ENCODE assay signal across 8 mouse cellular contexts in the genomic region with DNA sequence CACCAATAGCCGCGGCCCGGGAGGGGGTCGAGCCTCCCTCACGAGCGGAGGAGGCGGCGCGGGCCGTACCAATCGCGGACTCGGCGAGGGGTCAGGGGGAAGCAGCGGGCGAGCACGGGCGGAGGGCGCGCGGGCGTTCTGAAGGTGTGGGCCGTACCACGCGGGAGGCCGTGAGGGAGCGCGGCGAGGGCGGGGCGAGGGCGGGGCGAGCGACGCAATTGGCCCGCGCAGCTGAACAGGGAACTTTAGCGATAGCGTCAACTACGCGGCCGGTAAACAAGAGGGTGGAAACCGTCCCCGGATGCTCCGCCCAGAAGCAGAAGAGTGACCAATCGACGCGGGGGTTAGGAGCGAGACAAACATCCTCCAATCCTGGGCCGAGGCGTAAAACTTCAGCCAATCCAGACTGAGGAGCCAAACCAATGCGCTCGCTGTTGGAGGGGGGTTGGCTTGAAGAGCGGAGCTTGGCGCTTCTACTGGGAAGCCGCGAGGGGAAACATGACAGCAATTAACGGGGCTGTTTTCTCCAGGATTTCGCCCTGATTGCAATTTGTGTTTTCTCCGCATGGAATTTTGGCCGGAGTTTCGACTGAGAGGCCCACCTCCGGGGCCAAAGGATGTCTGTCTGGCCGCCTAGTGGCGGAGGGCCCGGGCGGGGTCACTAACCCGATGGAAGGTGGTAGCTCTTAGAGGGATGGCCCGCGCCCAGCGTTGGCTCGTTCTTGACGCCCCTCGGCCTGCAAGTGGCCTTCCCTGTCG. TPM values are rescaled to one million over a fixed set of nuclear protein-coding genes. Genes with fewer than 3 reads are reported as not detected.
A peak's percentile ranks its signal among the peaks of the same experiment; 100 is the strongest.
DNase-seq lines count a peak whose midpoint lies in the region; ATAC-seq lines count a peak whose summit lies in the region.

Gene Rmnd5a, minus strand, starts transcription at position 146 of the 759 bp plus-strand sequence.

- peaks cover 40% of the 10 kb centered on the region for H3K79me2 ChIP-seq in macrophage (ENCODE audit: inconsistent target)

- H3K9ac ChIP-seq in hindbrain, embryonic 16.5 days (ENCODE audit: low read depth, low read length): peak within 1 kb of the TSS; percentile 96

- H3K4me3 ChIP-seq in hindbrain, embryonic 16.5 days (ENCODE audit: low read length): peak within 1 kb of the TSS; percentile 94
- peak within 1 kb of the TSS; percentile 56 for H3K4me3 ChIP-seq in macrophage (ENCODE audit: inconsistent target)

- DNase-seq in WW6 (ENCODE audit: low read depth, low spot score): peak; percentile 94
- DNase-seq in cerebellum, postnatal 4 days (ENCODE audit: low spot score in 2 of 2): peak; percentile 98 to 99
- peak; percentile 99 for DNase-seq in gastrocnemius, adult 18-20 months (ENCODE audit: low spot score)
- peak; percentile 97 for DNase-seq in left cerebral cortex, adult 18-20 months (ENCODE audit: low spot score in 2 of 2)
- peak; percentile 99 for DNase-seq in right cerebral cortex, adult 18-20 months
- peak; percentile 97 for DNase-seq in urinary bladder, postnatal 10 days (ENCODE audit: low spot score)

- peak; percentile 99 for ATAC-seq in hindbrain, embryonic 16.5 days

- no peaks in the 10 kb centered on the region for H3K36me3 ChIP-seq in hindbrain, embryonic 16.5 days (ENCODE audit: control insufficient read depth, insufficient read depth, low read length)
- H3K36me3 ChIP-seq in macrophage (ENCODE audit: inconsistent target): no peaks in the 10 kb centered on the region

- WGBS in hindbrain, embryonic 16.5 days: under 1% methylated on average over 75 of the region's 75 CpGs
- under 1% methylated on average over 69 of the region's 75 CpGs for WGBS in macrophage (ENCODE audit: missing documents)

- peak within 1 kb of the TSS; percentile 97 for H3K27ac ChIP-seq in hindbrain, embryonic 16.5 days (ENCODE audit: low read depth, low read length)
- peak within 1 kb of the TSS; percentile 94 for H3K27ac ChIP-seq in macrophage

- no peaks in the 10 kb centered on the region for H3K27me3 ChIP-seq in hindbrain, embryonic 16.5 days (replicated peaks; ENCODE audit: control insufficient read depth, insufficient read depth, low read length)

- peak within 1 kb of the TSS; percentile 92 for H3K4me2 ChIP-seq in hindbrain, embryonic 16.5 days (ENCODE audit: low read length)

- no peaks in the 10 kb centered on the region for H3K9me3 ChIP-seq in hindbrain, embryonic 16.5 days (ENCODE audit: control insufficient read depth, low read length)

- H3K4me1 ChIP-seq in hindbrain, embryonic 16.5 days (ENCODE audit: control insufficient read depth, insufficient read depth, low read depth, low read length): peaks cover 28% of the 10 kb centered on the region

RNA-seq across cellular contexts. Expression of gene Rmnd5a, which starts in this region (rescaled TPM):
- 100 to 1,000 TPM; 128 to 132 TPM for total RNA-seq in gastrocnemius, adult 18-20 months (2021)
- polyA plus RNA-seq in hindbrain, embryonic 16.5 days (2015; fragmentation: Nextera tagmentation; extraction: Ambion mirVana): 7.7 and 8.1 TPM in 2 replicates
- total RNA-seq in left cerebral cortex, adult 18-20 months (2021): 100 to 1,000 TPM in 1 of 2 experiments, 10 to 100 TPM in 1; 99.0 to 106 TPM
- total RNA-seq in macrophage (2018; cell fraction: chromatin; rRNA removed): 10 to 100 TPM; 11.0 to 46.7 (median 34.3) TPM
- total RNA-seq in macrophage (2018; cell fraction: cytosol; rRNA removed): 10 to 100 TPM; 26.0 to 66.8 (median 38.5) TPM
- 10 to 100 TPM; 17.2 to 80.8 (median 38.7) TPM for total RNA-seq in macrophage (2018; cell fraction: nucleus; rRNA removed)
- polyA plus RNA-seq in macrophage (2018): 23.9 to 46.7 TPM (median 39.1 TPM) in 3 replicates

Comparison
In these comparisons a context has a peak if more than half of its experiments do, and no peak if none do; other contexts are left out.
1. Peak in every context shown above with its lines: DNase-seq, ATAC-seq, H3K4me3 ChIP-seq and H3K27ac ChIP-seq.